Mouse (Mus musculus): ENCODE results near the gene Snx30. TPM values are rescaled to one million over a fixed set of nuclear protein-coding genes. Genes with fewer than 3 reads are reported as not detected.
"Not testable (repeated sequence)": the region's sequence is repeated elsewhere in the genome, so short reads cannot be mapped to it uniquely, and the experiment has no call there.

Gene Snx30
- total RNA-seq, 2 experiments from 2014 or later = 4.1 to 5.1 TPM

- DNase-seq (ENCODE audit: low spot score in 2 of 2) = not testable (repeated sequence)
Observed at GRCm38 (mm10) chr4:59793626-59794025, 12.0 kb upstream of the Snx30 start.

- DNase-seq (ENCODE audit: low spot score in 2 of 2) = no peak
Observed at GRCm38 (mm10) chr4:59794116-59794515, 11.5 kb upstream of the Snx30 start.

GRCm38 (mm10) chr4:59795788-59796455 is 9.7 kb upstream of the Snx30 start:
- DNase-seq (ENCODE audit: low spot score in 2 of 2) = no peak

GRCm38 (mm10) chr4:59800181-59800580 is 5.5 kb upstream of the Snx30 start:
- no peak for DNase-seq (ENCODE audit: low spot score in 2 of 2)

- no peak for DNase-seq (ENCODE audit: low spot score in 2 of 2)
Observed at GRCm38 (mm10) chr4:59801489-59801888, 4.2 kb upstream of the Snx30 start, which contains the start of gene Inip. Gene Inip (minus strand): TSS chr4:59801589.

GRCm38 (mm10) chr4:59802107-59802506 is 3.5 kb upstream of the Snx30 start:
- DNase-seq (ENCODE audit: low spot score in 2 of 2) = no peak

- no peak for DNase-seq (ENCODE audit: low spot score in 2 of 2)
Observed at GRCm38 (mm10) chr4:59802792-59803191, 2.8 kb upstream of the Snx30 start.

- no peak for DNase-seq (ENCODE audit: low spot score in 2 of 2)
Observed at GRCm38 (mm10) chr4:59803358-59803757, 2.3 kb upstream of the Snx30 start.

- DNase-seq (ENCODE audit: low spot score in 2 of 2) = no peak
Observed at GRCm38 (mm10) chr4:59804754-59805153, 886 bp upstream of the Snx30 start.

GRCm38 (mm10) chr4:59805968-59806878 is 583 bp downstream of the Snx30 start:
- peak; percentile 26 to 30 for DNase-seq (ENCODE audit: low spot score in 2 of 2)

GRCm38 (mm10) chr4:59806879-59807195 is 1.2 kb downstream of the Snx30 start:
- no peak for DNase-seq (ENCODE audit: low spot score in 2 of 2)

- DNase-seq (ENCODE audit: low spot score in 2 of 2) = no peak
Observed at GRCm38 (mm10) chr4:59807521-59807920, 1.9 kb downstream of the Snx30 start.

- no peak for DNase-seq (ENCODE audit: low spot score in 2 of 2)
Observed at GRCm38 (mm10) chr4:59808396-59808795, 2.8 kb downstream of the Snx30 start.

GRCm38 (mm10) chr4:59814094-59814493 is 8.5 kb downstream of the Snx30 start:
- DNase-seq (ENCODE audit: low spot score in 2 of 2) = no peak

- DNase-seq (ENCODE audit: low spot score in 2 of 2) = no peak
Observed at GRCm38 (mm10) chr4:59815121-59815810, 9.6 kb downstream of the Snx30 start.

- DNase-seq (ENCODE audit: low spot score in 2 of 2) = no peak
Observed at GRCm38 (mm10) chr4:59816016-59816415, 10.4 kb downstream of the Snx30 start.

GRCm38 (mm10) chr4:59816477-59816876 is 10.8 kb downstream of the Snx30 start:
- DNase-seq (ENCODE audit: low spot score in 2 of 2) = no peak

GRCm38 (mm10) chr4:59817790-59818189 is 12.2 kb downstream of the Snx30 start:
- no peak for DNase-seq (ENCODE audit: low spot score in 2 of 2)

GRCm38 (mm10) chr4:59818498-59818897 is 12.9 kb downstream of the Snx30 start:
- no peak for DNase-seq (ENCODE audit: low spot score in 2 of 2)

- DNase-seq (ENCODE audit: low spot score in 2 of 2) = no peak
Observed at GRCm38 (mm10) chr4:59819054-59819472, 13.4 kb downstream of the Snx30 start.

- DNase-seq (ENCODE audit: low spot score in 2 of 2) = no peak
Observed at GRCm38 (mm10) chr4:59819477-59820022, 13.9 kb downstream of the Snx30 start.
